Mouse (Mus musculus): ENCODE data around the gene Tas2r108. TPM values are rescaled to one million over a fixed set of nuclear protein-coding genes. Genes with fewer than 3 reads are reported as not detected.

Tas2r108 gene
- polyA plus RNA-seq, 1 experiment from 2014 or later: not detected

DNA sequence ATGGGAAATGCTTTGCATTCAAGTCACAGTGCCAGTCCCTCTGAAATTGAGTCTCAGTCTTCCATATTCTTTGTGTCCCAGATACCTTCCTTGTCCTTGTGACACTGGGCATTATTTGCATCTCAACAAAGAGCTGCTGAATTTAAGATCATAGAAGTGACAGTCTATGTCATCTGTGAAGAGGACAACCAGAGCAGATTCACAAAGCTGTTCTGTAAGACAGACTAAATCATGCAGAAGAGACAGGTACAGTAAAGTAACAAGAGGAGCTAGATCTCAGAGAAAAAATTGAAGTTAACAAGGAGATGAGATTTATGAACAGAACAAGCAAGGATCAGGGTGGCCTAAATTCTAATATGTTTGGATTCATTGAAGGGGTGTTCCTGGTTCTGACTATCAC is 2.4 kb upstream of the Tas2r108 start, which contains the start of gene Tas2r137:
Gene Tas2r137 (plus strand): TSS at position 301 of the 400 bp plus-strand sequence.
- no peak within 1 kb of the TSS for H3K9ac ChIP-seq (ENCODE audit: low read depth, low read length)
- no peak within 1 kb of the TSS for H3K27ac ChIP-seq (ENCODE audit: low read length)
- H3K9me3 ChIP-seq (ENCODE audit: control insufficient read depth, low read length): no peaks in the 10 kb centered on the region
- H3K4me2 ChIP-seq (ENCODE audit: low read depth, low read length): no peak within 1 kb of the TSS
- no peak within 1 kb of the TSS for H3K4me3 ChIP-seq (ENCODE audit: low read length)
- H3K4me1 ChIP-seq (ENCODE audit: control insufficient read depth, insufficient read depth, low read length): no peaks in the 10 kb centered on the region
- no peaks in the 10 kb centered on the region for H3K27me3 ChIP-seq (replicated peaks; ENCODE audit: control insufficient read depth, insufficient read depth, low read length)
- ATAC-seq: no peak
- no peaks in the 10 kb centered on the region for H3K36me3 ChIP-seq (ENCODE audit: control insufficient read depth, insufficient read depth, low read length)

DNA sequence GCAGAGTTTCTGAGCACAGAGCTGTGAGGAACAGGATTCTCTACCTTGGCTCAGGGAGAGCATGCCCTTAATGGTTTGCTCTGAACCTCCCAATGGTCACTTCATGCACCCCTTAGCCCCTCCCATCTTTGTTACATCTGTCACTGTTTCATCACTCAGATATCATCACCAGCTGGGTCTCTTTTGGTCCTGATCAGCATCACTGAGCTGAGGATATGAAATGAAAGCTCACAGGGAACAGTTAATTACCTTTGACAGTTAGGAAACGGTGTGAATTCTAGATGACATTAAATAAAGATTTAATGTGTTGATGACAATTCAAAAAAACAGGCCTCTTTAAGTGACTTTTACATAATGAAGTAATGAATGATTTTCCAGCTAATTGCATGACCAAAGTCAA is 26.1 kb downstream of the Tas2r108 start, which contains the start of gene Prss37:
Gene Prss37 (minus strand): TSS at position 101 of the 400 bp plus-strand sequence.
- H3K27me3 ChIP-seq (replicated peaks; ENCODE audit: control insufficient read depth, insufficient read depth, low read length): no peaks in the 10 kb centered on the region
- WGBS: 79% methylated on average over 1 of the region's 1 CpGs
- no peak within 1 kb of the TSS for H3K4me2 ChIP-seq (ENCODE audit: low read depth, low read length)
- no peak for ATAC-seq
- no peaks in the 10 kb centered on the region for H3K36me3 ChIP-seq (ENCODE audit: control insufficient read depth, insufficient read depth, low read length)
- no peak within 1 kb of the TSS for H3K4me3 ChIP-seq (ENCODE audit: low read length)
- no peak within 1 kb of the TSS for H3K9ac ChIP-seq (ENCODE audit: low read depth, low read length)
- no peak within 1 kb of the TSS for H3K27ac ChIP-seq (ENCODE audit: low read length)
- H3K9me3 ChIP-seq (ENCODE audit: control insufficient read depth, low read length): no peaks in the 10 kb centered on the region
- H3K4me1 ChIP-seq (ENCODE audit: control insufficient read depth, insufficient read depth, low read length): no peaks in the 10 kb centered on the region

Other genes starting within 250 kb of the Tas2r108 start
- gene Agk, start 168.4 kb upstream of the Tas2r108 start, polyA plus RNA-seq (2015; fragmentation: Nextera tagmentation; extraction: Ambion mirVana): 30.7 and 32.9 TPM in 2 replicates
- gene E330009J07Rik, start 57.4 kb upstream of the Tas2r108 start, polyA plus RNA-seq (2015; fragmentation: Nextera tagmentation; extraction: Ambion mirVana): 6.0 and 6.2 TPM in 2 replicates
- gene Wee2, start 54.4 kb upstream of the Tas2r108 start, polyA plus RNA-seq (2015; fragmentation: Nextera tagmentation; extraction: Ambion mirVana): 0.07 TPM in 1 of 2 replicates, not detected in the other
- gene Ssbp1, start 22.2 kb upstream of the Tas2r108 start, polyA plus RNA-seq (2015; fragmentation: Nextera tagmentation; extraction: Ambion mirVana): 128 and 135 TPM in 2 replicates
- gene Tas2r137, start 2.3 kb upstream of the Tas2r108 start, polyA plus RNA-seq (2015; fragmentation: Nextera tagmentation; extraction: Ambion mirVana): not detected in 2 replicates
- gene Prss37, start 26.0 kb downstream of the Tas2r108 start, polyA plus RNA-seq (2015; fragmentation: Nextera tagmentation; extraction: Ambion mirVana): not detected in 2 replicates
- gene Olfr461, start 61.5 kb downstream of the Tas2r108 start, polyA plus RNA-seq (2015; fragmentation: Nextera tagmentation; extraction: Ambion mirVana): not detected in 2 replicates
- not detected in 2 replicates for gene Olfr460, start 76.0 kb downstream of the Tas2r108 start, polyA plus RNA-seq (2015; fragmentation: Nextera tagmentation; extraction: Ambion mirVana)
- gene Clec5a, start 92.3 kb downstream of the Tas2r108 start, polyA plus RNA-seq (2015; fragmentation: Nextera tagmentation; extraction: Ambion mirVana): 0.93 and 1.3 TPM in 2 replicates
- gene Tas2r138, start 119.8 kb downstream of the Tas2r108 start, polyA plus RNA-seq (2015; fragmentation: Nextera tagmentation; extraction: Ambion mirVana): not detected in 2 replicates
- 35.4 and 46.0 TPM in 2 replicates for gene Mgam, start 135.3 kb downstream of the Tas2r108 start, polyA plus RNA-seq (2015; fragmentation: Nextera tagmentation; extraction: Ambion mirVana)